Mouse (Mus musculus): ENCODE measurements around the gene P2rx7.
"Not testable (repeated sequence)": the region's sequence is repeated elsewhere in the genome, so short reads cannot be mapped to it uniquely, and the experiment has no call there.

DNA sequence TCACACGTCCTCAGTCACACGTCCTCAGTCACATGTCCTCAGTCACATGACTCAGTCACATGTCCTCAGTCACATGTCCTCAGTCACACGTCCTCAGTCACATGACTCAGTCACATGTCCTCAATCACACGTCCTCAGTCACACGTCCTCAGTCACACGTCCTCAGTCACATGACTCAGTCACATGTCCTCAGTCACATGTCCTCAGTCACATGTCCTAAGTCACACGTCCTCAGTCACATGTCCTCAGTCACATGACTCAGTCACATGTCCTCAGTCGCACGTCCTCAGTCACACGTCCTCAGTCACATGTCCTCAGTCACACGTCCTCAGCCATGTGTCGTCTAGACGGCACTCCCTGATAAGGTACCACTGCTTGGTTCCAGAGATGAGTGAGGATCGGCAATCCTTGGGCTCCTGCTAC, 4.3 kb downstream of the P2rx7 start:
- TF ChIP-seq ZNF384 (IDR thresholded peaks at IDR 0.05; ENCODE audit: low read depth, low read length); HCFC1 (IDR thresholded peaks at IDR 0.05; ENCODE audit: borderline replicate concordance, insufficient read depth, low read length); CHD2 (IDR thresholded peaks at IDR 0.05; ENCODE audit: low read depth, low read length); ZC3H11A (IDR thresholded peaks at IDR 0.05; ENCODE audit: borderline replicate concordance, low read depth, low read length): not testable (repeated sequence)
